Mouse (Mus musculus): ENCODE data around the gene Smoc2.

GRCm38 (mm10) chr17:14258906-14259305 lies 20.4 kb upstream of the Smoc2 start:
- TF ChIP-seq TAL1 (IDR thresholded peaks at IDR 0.05; ENCODE audit: low read length) (no peak), GATA1 (IDR thresholded peaks at IDR 0.05; ENCODE audit: low read length) (no peak)
